Mouse (Mus musculus) thymus, postnatal 25 days (tissue): ENCODE results near the gene Caln1.

Experiments used
- DNase-seq: peaks from one replicate; pipeline ENCODE4 v3.0.0; 2022

Gene Caln1

DNA sequence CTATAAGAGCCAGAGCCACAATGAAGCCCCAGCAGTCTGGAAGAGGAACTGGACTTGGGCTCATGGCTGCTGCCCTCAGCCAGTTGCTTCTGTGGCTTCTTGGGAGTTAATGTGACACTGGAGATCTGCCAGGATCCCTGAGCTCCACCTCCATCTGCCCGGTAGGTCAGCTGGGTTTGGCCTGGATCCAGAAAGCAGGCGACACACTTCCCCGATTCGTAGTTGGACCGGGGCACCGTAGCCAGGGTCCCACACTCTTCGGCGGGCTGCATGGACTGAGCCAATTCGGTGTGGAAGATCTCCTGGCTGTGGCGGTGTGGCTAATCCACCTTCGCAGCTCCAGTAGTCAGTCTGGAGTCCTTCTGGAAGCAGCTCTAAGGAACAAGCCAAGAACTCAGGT is at the start of gene Caln1:
Gene Caln1, plus strand, starts transcription at position 219 of the 400 bp plus-strand sequence.
- no peak for DNase-seq

GRCm38 (mm10) chr5:130319783-130320182 is 49.5 kb upstream of the Caln1 start:
- DNase-seq = no peak

DNA sequence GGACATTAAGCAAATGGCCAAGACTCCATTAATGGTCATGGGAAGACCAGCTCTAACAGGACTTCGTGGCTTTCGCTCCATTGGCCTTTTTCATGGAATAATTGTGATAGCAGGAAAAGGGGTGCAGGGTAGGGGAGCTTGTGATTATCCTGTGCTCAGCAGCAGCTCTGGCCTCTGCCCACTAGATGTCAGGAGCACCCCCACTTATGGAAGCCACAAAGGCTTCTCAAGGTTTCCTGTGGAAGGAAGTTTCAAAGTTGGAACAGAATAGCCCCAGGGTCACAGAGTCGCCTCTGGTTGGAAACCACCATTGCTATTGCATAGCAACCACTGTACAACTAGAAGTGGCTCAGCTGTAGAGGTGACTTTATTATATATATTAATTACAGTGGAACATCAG is 48.8 kb upstream of the Caln1 start:
- no peak for DNase-seq

DNA sequence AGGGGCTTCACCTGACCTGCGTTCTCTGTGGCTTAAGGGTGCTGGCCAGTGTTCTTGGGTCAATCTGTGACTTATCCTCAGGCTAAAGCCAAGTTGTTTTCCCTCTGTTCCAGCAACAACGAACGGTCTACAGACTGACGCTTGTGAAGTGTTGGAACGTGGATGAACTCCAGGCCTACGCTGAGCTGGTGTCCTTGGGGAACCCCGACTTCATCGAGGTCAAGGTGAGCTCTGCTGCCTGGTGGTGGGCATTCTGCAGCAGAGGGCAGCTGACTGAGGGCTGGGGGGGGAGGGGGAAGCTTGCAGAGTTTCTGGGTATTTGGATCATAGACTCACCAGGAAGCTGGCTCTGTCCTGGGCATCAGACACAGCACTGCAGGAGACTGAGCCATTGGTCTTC is 43.8 kb upstream of the Caln1 start:
- DNase-seq = no peak

DNA sequence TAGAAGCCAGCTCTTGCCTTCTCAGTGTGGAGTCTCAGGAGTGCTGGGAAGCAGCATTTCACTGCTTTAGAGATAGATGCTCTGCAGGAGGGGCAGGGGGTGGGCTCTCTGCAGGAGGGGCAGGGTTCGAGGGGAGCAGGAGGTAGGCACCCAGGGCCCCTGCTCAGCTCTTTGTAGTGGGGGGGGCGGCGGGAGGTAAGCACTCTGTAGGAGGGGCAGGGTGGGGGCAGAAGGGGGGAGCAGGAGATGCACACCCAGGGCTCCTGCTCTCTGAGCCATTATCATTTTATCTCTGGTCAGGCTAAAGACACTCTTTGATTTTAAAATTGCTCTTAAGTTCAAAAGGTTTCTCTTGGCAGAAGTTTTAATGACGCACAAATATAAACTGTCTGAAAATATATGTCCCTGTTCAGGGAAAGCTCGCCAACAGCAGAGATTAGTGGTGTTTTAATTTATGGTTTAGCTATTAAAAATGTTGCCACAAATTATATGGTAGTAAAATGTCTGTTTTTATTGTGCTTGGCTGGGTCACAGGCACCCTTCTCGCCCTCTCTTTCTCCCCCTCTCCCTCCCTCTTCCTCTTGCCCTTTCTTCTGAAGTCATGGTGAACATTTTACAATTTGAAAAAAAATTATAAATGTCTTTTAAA is 41.5 kb upstream of the Caln1 start:
- no peak for DNase-seq

GRCm38 (mm10) chr5:130328366-130328765 is 40.9 kb upstream of the Caln1 start:
- no peak for DNase-seq

DNA sequence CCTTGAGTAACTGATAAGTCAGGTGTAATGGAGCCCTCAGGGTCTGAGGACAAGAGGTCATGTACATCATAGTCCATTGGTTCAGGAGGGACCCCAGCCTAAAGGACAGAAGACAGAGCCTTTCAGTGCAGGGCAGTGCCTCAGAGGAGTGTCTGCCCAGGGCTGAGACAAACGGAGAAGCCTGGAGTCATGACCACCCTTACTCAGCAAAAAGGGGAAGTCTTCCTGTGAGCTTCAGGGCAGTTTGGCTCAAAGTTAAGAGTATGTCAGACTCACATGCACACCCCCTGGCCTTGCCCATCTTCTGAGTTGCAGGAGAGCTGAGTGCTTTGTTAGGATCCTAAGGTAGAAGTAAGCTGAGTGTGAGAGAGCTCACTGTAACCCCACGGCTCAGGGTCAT is 39.4 kb upstream of the Caln1 start:
- no peak for DNase-seq

DNA sequence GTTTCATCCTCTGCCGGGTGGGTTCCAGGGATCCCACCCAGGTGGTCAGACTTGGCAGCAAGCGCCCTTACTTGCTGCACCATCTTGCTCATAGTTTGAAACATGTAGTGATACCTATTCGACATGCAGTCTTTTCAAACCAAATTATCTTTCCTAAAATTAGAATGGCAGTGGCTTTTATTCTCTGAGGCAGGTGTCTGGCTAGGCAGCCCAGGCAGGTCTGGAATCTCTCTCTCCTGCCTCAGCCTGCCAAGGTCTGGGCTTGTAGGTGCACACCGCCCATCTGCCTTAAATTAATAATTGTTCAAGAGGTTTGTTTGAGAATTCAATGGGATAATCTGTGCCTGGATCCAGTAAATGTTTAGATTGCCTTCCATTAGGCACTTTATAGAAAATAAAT is 38.5 kb upstream of the Caln1 start:
- DNase-seq = no peak

DNA sequence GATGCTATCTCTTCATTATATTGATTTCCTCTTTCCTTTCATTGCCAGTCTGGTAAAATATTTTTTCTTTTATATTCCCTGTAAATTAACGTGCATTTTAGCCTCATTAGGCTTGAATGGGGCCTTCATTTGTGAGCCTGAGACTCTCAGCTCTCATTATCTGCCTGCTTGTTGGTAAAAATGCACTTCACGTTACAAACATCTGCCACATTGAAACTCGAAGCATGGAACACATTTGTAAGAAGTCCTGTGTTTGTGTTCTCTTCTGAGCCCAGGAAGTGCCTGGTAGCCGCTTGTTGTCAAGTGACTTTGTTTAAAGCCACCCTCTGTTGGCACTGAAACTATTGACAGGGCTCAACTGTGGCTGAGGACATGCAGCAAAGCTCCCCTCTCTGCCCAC is 38.0 kb upstream of the Caln1 start:
- no peak for DNase-seq

DNA sequence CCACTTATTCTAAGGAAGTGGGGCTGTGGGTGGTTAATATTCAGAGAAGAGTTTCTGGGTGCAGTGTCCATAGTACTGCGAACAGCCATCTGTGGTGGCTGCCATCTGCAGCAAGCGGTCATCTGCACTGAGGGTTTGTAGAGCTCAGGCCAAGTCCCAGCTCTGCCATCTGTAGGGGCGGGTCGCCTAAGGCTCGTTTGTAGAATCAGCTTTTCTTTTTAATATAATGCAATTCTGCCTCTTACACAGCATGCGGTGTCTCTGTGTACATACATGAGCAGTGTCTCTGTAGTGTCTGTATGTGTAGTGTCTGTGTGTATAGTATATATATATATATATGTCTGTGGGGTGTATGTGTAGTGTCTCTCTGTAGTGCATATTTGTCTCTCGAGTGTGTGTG is 35.7 kb upstream of the Caln1 start:
- no peak for DNase-seq

- no peak for DNase-seq
Measured at GRCm38 (mm10) chr5:130333971-130334370, 35.3 kb upstream of the Caln1 start.

DNA sequence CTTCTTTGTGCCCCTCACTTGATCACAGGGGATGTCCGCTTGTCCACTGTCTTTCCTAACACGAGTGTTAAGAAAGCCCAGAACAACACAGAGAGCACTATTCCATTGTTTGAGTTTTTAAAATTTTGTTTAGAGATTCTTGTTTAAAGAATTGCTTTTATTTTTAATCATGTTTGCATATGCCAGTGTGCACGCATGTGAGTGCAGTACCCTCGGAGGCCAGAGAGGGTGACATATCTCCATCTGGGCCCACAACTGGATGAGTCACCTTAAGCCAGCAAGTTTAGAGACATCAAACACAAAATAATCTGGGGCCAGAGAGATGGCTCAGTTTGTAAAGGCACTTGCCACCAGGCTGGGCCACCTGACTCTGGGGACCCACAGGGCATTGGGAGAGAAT is 33.8 kb upstream of the Caln1 start:
- DNase-seq = no peak

- DNase-seq = no peak
Measured at GRCm38 (mm10) chr5:130340656-130341055, 28.6 kb upstream of the Caln1 start.

DNA sequence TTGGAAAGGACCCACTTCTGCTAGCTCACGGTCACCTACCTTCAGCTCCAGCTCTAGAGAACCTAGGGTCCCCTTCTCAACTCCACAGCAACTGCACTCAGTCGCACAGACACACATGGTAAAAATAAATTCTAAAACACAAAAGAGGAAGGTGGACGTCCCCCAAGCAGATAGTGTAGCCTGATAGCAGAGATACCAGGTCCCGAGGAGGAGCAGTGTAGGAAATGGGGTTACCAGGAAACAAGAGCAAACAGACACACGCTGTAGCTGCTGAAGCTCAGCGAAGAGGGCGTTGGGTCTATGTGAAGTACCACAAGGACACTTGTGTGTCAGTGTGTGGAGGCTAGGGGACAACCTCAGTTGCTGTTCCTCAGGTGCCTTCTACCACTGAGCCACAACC is 24.3 kb upstream of the Caln1 start:
- DNase-seq = no peak

GRCm38 (mm10) chr5:130345871-130346270 is 23.4 kb upstream of the Caln1 start:
- no peak for DNase-seq

DNA sequence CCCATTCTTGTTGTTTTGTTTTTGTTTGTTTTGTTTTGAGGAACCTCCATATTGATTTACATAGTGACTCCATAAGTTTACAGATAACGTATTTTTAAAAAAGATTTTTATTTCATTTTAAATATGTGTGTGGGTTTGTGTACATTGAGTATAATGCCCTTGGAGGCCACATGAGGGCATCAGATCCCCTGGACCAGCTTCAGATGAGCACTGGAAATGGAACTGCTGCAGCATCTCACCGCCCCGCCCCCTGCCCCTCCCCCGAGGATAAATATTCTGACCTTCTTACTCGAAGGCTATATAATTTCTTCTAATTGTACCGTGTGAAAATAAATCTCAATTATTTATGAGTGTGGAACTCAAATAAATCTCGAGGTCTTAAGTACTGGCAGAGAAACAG is 14.0 kb upstream of the Caln1 start:
- no peak for DNase-seq

DNA sequence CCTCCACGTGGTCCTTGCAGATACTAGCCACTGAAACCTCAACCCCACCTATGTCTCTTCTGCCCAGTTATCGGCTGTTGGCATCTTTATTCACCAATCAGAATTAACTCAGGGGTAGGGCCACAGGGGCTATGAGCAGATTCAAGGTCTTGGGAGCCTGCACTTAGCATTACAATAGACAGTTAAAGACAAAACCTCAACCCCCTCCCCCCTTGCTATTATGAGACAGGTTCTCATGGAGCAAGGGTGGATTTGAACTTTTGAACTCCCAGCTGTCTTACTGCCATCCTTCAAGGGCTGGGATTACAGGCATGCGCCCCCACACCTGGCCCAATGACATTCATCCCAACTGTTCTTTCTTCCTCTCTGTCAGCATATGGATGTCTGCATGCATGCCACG is 6.1 kb upstream of the Caln1 start:
- no peak for DNase-seq

- no peak for DNase-seq
Measured at GRCm38 (mm10) chr5:130363773-130364172, 5.5 kb upstream of the Caln1 start.

DNA sequence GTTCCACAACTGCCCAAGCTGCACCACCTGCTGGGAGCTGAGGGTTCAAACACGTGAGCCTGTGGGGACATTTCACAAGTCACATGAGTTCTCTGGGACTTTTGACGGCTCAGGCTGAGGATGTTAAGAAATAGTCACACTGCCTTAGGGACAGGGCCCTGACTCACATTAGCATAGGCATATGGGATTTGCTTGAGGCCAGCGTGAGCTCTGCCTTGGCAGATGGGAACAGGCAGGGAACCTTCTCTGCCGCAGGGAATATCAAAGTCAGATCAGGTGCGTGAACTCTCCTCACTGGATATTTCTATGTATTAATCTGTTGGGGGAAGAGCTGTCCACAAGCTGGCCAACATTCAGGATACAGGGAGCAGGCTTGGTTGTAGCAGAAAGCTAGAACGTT is 1.0 kb upstream of the Caln1 start:
- no peak for DNase-seq

- DNase-seq = no peak
Measured at GRCm38 (mm10) chr5:130375411-130375810, 6.2 kb downstream of the Caln1 start.

GRCm38 (mm10) chr5:130384222-130384912 is 15.1 kb downstream of the Caln1 start, which contains the start of gene A330070K13Rik:
A330070K13Rik (minus strand) TSS chr5:130384631.
- DNase-seq = no peak

- DNase-seq = no peak
Measured at GRCm38 (mm10) chr5:130386418-130386817, 17.2 kb downstream of the Caln1 start.

- no peak for DNase-seq
Measured at GRCm38 (mm10) chr5:130393618-130394355, 24.5 kb downstream of the Caln1 start.

DNA sequence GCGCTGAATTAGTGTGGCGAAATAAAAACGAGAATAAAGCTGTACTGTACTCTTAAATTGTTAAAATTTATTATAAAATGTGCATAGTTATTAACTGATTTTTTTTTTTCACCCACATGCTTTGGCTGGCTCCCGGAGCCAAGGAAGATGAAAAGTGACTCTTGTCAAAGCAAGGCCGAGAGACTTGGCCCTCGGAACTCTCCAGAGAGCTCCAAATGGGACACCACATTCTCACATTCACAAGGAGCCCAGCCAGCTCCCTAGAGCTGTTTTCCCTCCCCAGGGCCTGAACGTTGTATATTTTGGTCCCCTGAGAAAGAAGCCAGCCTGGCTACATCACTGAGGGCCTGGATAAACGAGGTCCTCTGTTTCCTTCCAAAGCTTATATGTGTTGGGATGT is 25.1 kb downstream of the Caln1 start:
- DNase-seq = no peak
